Mouse (Mus musculus): ENCODE measurements at regions not wholly inside any gene's neighbourhood (a gene's known extent, or its start where the extent isn't known, plus 50 kb on each side); places are given as distances from the start of the nearest gene placed in this dataset.

GRCm38 (mm10) chr5:51233271-51234003 lies 334.1 kb downstream of the Ppargc1a start:
- no peak for DNase-seq (ENCODE audit: low read depth)
- no peak for TF ChIP-seq CTCF (IDR thresholded peaks at IDR 0.05; ENCODE audit: borderline replicate concordance, extremely low read depth, insufficient read depth, insufficient read length)
- no peak for TF ChIP-seq POLR2A (IDR thresholded peaks at IDR 0.05; ENCODE audit: borderline replicate concordance, extremely low read depth, insufficient read depth, insufficient read length, poor library complexity, severe bottlenecking)

- no peak for TF ChIP-seq POLR2A (IDR thresholded peaks at IDR 0.05; ENCODE audit: borderline replicate concordance, extremely low read depth, insufficient read depth, insufficient read length, poor library complexity, severe bottlenecking)
- no peak for TF ChIP-seq CTCF (IDR thresholded peaks at IDR 0.05; ENCODE audit: borderline replicate concordance, extremely low read depth, insufficient read depth, insufficient read length)
- DNase-seq (ENCODE audit: low read depth), result no peak
These were observed 337.7 kb downstream of the Ppargc1a start for GRCm38 (mm10) chr5:51229806-51230205.

GRCm38 (mm10) chr5:51227996-51228395 lies 339.5 kb downstream of the Ppargc1a start:
- peak; percentile 56 for DNase-seq (ENCODE audit: low read depth)
- TF ChIP-seq CTCF (IDR thresholded peaks at IDR 0.05; ENCODE audit: borderline replicate concordance, extremely low read depth, insufficient read depth, insufficient read length) (no peak), POLR2A (IDR thresholded peaks at IDR 0.05; ENCODE audit: borderline replicate concordance, extremely low read depth, insufficient read depth, insufficient read length, poor library complexity, severe bottlenecking) (no peak)

GRCm38 (mm10) chr5:51203266-51203665 lies 364.3 kb downstream of the Ppargc1a start:
- DNase-seq (ENCODE audit: low read depth), result peak; percentile 37

GRCm38 (mm10) chr5:51202525-51203215 lies 364.9 kb downstream of the Ppargc1a start:
- TF ChIP-seq POLR2A (IDR thresholded peaks at IDR 0.05; ENCODE audit: borderline replicate concordance, extremely low read depth, insufficient read depth, insufficient read length, poor library complexity, severe bottlenecking) (no peak), CTCF (IDR thresholded peaks at IDR 0.05; ENCODE audit: borderline replicate concordance, extremely low read depth, insufficient read depth, insufficient read length) (no peak)
- DNase-seq (ENCODE audit: low read depth), result peak; percentile 62

More at GRCm38 (mm10) chr5:51203266-51203665, 364.3 kb downstream of the Ppargc1a start:
- TF ChIP-seq CTCF (IDR thresholded peaks at IDR 0.05; ENCODE audit: borderline replicate concordance, extremely low read depth, insufficient read depth, insufficient read length), result no peak
- no peak for TF ChIP-seq POLR2A (IDR thresholded peaks at IDR 0.05; ENCODE audit: borderline replicate concordance, extremely low read depth, insufficient read depth, insufficient read length, poor library complexity, severe bottlenecking)

- DNase-seq (ENCODE audit: low read depth), result peak; percentile 55
- TF ChIP-seq CTCF (IDR thresholded peaks at IDR 0.05; ENCODE audit: borderline replicate concordance, extremely low read depth, insufficient read depth, insufficient read length) (no peak), POLR2A (IDR thresholded peaks at IDR 0.05; ENCODE audit: borderline replicate concordance, extremely low read depth, insufficient read depth, insufficient read length, poor library complexity, severe bottlenecking) (no peak)
These were observed 370.9 kb downstream of the Ppargc1a start for GRCm38 (mm10) chr5:51196393-51197347.

- no peak for DNase-seq (ENCODE audit: low read depth)
- TF ChIP-seq CTCF (IDR thresholded peaks at IDR 0.05; ENCODE audit: borderline replicate concordance, extremely low read depth, insufficient read depth, insufficient read length) (no peak), POLR2A (IDR thresholded peaks at IDR 0.05; ENCODE audit: borderline replicate concordance, extremely low read depth, insufficient read depth, insufficient read length, poor library complexity, severe bottlenecking) (no peak)
These were observed 376.9 kb downstream of the Ppargc1a start for GRCm38 (mm10) chr5:51190661-51191060.

- peak; percentile 31 for DNase-seq (ENCODE audit: low read depth)
- TF ChIP-seq POLR2A (IDR thresholded peaks at IDR 0.05; ENCODE audit: borderline replicate concordance, extremely low read depth, insufficient read depth, insufficient read length, poor library complexity, severe bottlenecking), result no peak
- TF ChIP-seq CTCF (IDR thresholded peaks at IDR 0.05; ENCODE audit: borderline replicate concordance, extremely low read depth, insufficient read depth, insufficient read length), result no peak
These were observed 397.7 kb downstream of the Ppargc1a start for GRCm38 (mm10) chr5:51169828-51170227.

- TF ChIP-seq POLR2A (IDR thresholded peaks at IDR 0.05; ENCODE audit: borderline replicate concordance, extremely low read depth, insufficient read depth, insufficient read length, poor library complexity, severe bottlenecking) (no peak), CTCF (IDR thresholded peaks at IDR 0.05; ENCODE audit: borderline replicate concordance, extremely low read depth, insufficient read depth, insufficient read length) (no peak)
- DNase-seq (ENCODE audit: low read depth), result no peak
These were observed 399.3 kb downstream of the Ppargc1a start for GRCm38 (mm10) chr5:51168206-51168605.

GRCm38 (mm10) chr5:51156901-51157300 lies 410.6 kb downstream of the Ppargc1a start:
- TF ChIP-seq CTCF (IDR thresholded peaks at IDR 0.05; ENCODE audit: borderline replicate concordance, extremely low read depth, insufficient read depth, insufficient read length) (no peak), POLR2A (IDR thresholded peaks at IDR 0.05; ENCODE audit: borderline replicate concordance, extremely low read depth, insufficient read depth, insufficient read length, poor library complexity, severe bottlenecking) (no peak)
- no peak for DNase-seq (ENCODE audit: low read depth)

GRCm38 (mm10) chr5:51144842-51145241 lies 422.7 kb downstream of the Ppargc1a start:
- no peak for DNase-seq (ENCODE audit: low read depth)
- TF ChIP-seq CTCF (IDR thresholded peaks at IDR 0.05; ENCODE audit: borderline replicate concordance, extremely low read depth, insufficient read depth, insufficient read length) (no peak), POLR2A (IDR thresholded peaks at IDR 0.05; ENCODE audit: borderline replicate concordance, extremely low read depth, insufficient read depth, insufficient read length, poor library complexity, severe bottlenecking) (no peak)
